Mouse (Mus musculus) megakaryocyte, adult 5-6 weeks (primary cell): Measurements from ENCODE around the gene Tbx20. TPM values are rescaled to one million over a fixed set of nuclear protein-coding genes. Genes with fewer than 3 reads are reported as not detected.

ENCODE experiments used
- ATAC-seq: 2 replicates; pipeline ENCODE4 v1.8.0; 2016; ENCODE audit warnings: mild to moderate bottlenecking, inconsistent platforms; ENCODE audit not compliant: poor library complexity, severe bottlenecking
- total RNA-seq, 2 experiments: library from RNA; stranded (forward) in 1 of 2; stranded (reverse) in 1 of 2; fragments of 153-499, 151-499 nt in 1 of 2; fragments of 221-1000, 200-1000 nt in 1 of 2; gene quantifications; 2 replicates each; pipeline versions ENCODE4 v1.2.3 to v1.2.4; 2015 to 2017

Tbx20 gene
- total RNA-seq (2015) (not detected in 2 replicates), total RNA-seq (2017) (not detected in 2 replicates)

DNA sequence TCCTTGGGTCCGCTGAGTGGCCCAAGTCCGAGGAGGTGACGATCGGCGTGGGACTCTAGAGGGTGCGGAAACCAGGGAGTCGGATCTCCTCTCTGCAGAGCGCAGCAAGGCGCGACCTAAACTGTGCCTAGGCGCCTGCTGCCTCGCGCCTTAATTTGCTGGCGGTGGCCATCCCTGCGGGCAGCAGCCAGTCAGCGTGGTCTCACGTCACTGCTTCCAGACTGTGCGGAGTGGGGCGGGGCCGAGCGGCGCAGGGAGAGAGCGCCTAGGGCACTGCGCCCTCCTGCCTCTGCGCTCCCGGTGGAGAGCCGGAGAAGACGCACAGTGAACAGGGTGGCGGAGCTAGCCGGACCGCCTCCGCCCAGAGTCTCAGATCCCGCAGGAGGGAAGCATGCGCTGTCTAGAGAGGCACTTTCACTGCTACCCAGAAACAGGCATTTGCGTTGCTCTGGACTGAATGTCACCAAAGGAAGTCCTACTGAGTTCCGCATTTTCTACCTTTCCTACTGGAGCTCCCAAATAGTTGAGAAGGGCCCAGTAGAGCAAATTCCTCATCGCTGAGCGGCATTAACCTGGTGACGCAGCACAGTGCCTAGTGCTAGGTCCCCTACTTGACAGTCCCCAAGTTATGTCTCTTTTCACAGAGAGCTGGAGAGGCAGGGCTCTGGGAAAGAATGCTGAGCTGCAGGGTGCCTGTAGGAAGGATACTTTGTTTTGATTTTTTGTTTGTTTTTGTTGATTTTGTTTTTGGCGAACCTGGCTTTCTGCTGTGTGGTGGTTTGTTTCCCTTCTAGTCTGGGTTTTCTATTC lies at the start of gene Tbx20:
TSS of gene Tbx20 (minus strand) at position 144 of the 810 bp plus-strand sequence.
- no peak for ATAC-seq

DNA sequence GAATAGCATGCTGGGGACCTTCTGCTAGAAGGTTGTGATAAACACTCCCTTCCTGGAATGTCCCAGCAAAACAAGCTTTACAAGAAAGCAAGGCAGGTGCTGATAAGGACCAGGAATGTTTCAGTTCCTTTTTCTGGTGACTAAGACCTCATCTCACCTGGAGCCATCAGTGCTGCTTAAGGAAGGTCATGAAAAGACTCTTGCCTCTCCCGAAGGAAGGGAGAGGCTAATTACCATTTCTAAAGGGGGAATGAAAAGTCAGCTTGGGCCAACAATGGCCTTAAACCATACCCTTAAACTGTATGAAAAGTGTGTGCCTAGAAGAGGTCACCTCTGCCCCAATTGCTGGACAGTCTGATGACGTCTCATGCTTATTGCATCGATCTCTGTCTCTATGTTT lies 44.4 kb upstream of the Tbx20 start:
- ATAC-seq: no peak

DNA sequence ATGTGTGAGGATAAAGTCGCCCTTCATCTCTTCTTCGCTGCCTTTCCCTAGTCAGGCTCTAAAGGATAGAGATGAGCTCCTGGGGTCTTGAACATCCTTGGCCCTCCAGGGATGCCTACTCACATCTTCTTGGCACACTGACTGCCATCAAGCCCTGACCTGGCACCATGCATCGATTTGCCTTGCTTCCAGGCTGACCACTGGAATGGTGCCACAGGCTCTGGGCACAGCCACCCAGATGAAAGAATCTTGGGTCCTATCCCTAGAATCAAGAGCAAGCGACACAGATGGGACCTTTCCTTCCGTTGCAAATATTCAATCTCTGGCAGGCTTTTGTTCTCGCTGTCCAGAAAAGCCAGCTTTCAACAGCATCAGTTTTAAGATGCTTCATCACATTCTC lies 38.4 kb upstream of the Tbx20 start:
- ATAC-seq: no peak

DNA sequence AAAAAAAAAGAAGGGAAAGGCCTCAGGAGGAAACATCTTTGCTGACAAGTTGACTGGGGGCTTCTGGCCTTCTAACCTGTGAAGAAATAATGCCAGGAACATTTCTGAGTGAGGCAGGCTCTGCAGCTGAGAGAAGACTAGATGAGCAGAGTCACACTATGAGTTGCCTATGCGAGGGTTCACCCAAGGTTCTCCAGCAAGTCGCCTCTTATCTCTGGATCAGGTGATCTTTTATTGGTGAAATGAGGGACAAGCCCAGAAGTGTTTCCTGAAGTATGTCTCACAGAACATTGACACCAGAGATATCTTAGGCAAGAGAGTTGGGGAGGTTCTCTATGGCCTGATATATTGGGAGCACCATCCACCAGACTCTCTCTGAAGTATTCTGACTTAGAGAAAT lies 18.0 kb upstream of the Tbx20 start:
- no peak for ATAC-seq

DNA sequence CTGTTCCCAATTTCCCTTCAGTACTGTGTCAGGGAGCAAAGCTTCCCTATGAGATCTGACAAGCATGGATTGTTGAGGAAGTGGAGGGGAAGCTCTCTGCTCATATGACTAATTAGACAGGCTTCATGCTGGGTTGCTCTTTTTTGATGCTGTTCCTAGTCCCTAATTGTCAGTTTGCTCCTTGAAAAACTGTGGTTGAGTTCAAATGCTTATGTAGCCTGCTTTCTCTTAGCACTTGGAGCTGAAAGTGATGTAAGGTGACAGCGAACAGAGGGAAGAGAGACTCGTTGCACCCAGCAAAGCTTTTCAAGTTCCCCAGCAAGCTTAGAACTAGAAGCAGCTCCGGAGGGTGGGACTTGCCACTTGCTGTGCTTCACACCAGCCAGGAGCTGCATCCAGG lies 15.3 kb upstream of the Tbx20 start:
- ATAC-seq: no peak

DNA sequence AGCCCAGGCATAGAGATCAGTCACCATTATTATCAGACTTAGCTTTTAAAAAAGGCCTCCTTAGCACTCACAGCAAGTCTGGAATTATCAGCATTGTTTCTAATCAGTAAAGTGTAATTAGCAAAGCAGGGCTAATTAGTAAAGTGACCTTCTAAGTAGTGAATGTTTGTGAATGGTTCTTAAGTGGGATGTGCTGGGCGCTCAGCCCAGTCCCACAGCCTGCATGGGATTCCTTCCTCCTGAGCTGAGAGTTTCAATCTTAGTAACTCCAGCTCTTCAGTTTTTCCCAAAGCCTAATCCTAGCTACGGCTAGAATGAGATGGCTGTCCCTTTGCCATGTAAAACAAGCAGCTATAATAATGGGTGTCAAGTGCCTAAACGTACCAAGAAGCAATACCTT lies 8.2 kb upstream of the Tbx20 start:
- no peak for ATAC-seq

DNA sequence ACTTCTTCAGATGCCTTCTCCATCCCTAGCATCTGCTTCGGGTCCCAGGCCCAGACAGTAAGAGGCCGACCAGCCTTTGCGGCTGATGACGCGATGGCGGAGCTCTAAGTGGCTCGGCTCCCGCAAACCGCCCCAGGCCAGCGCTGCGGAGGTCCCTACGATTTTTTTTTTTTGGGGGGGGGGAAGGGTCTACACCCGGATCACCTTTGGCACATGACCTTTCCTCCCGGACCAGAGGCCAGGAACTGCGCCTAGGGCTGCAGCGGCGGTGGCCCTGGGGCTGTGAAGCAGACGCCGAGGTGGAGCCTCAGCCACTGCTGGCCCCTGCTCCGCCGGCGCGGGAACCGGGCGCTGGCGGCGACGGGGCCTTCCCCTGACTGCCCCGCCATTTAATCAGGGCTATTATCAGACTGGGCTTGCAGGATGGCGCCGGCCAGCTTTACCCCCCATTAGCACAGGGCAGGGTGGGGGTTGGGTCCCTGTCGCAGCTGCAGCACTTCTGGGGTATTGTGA lies 6.9 kb upstream of the Tbx20 start:
- ATAC-seq: no peak

DNA sequence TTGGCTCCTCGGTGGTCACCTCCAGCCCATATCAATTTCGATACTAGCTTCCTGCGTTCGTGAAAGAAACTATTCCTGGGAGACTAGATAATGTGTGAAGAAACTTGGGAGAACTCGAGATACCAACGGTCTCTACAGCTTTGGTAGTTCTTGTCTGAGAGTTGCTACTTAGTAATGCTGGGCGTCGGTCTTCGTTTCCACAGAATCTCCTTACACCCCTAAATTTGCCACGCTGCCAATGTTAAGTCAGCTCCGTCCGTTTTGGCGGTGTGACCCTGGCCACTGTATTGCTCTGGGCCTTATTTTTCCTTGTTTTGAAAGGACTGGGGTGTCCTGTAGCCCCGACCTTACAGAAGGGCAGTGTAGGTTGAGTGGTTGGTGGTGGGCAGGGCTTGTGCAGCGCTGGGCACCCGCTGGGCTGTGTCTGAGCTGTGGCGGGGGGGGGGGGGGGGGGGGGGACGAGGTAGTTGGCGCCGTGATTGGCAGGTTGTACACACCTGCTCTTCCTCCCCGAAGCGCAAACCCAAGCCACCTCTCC lies 6.4 kb upstream of the Tbx20 start:
- no peak for ATAC-seq

DNA sequence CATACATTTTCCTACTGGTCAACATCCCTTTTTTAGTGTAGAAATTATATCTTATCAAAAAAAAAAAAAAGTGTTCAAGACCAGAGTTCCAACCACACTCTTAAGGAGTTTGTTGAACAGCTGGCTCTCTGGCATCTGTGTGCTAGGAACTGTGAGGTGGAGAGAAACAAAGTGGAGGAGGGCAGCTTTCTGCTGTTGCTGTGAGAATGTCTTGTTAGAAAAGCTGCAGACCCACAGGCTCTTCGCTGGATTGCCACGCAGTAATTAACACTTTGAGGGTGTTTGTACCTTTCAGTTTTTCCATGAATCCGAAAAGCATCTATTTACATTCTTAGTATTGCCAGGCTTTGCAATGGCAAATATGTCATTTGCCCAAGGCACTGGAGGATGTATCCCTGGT lies 5.9 kb upstream of the Tbx20 start:
- ATAC-seq: no peak

DNA sequence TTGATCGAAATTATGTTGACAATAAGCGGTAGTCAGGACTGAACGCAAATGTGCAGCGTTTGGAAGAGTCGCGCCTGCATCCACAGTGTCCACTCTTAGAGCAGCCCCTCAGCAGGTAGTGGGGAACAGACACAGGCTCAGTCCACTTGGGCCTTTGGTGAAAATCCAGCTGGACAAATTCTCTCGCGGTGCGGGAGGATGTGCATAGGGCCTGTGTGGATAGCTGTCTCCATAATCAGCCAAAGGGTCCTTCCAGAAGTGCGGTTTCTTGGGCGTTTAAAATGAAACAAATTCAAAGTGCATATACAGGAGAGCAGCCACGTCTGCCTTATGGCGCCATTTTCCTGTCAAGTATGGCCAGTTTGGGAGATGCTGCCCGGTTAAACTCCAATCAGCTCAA lies 4.5 kb upstream of the Tbx20 start:
- ATAC-seq: no peak

DNA sequence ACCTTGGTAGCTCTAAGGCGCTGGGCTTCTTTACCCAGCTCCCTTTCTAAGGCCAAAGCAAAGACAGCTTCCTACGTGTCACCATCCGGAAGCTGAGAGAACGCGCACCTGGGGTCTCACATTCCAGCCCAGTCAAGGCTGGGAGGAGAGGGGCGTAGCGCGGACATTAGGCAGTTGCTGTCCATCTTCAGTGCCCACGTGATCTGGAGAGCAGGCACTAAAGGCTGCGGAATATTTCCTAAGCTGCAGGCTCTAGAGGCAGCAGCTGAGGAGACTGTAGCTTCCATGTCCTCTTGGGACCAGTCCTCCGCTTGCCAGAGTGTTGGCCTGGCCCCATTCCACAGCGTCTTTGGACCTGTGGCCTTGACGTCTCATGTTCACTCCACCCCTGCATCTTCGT lies 3.9 kb upstream of the Tbx20 start:
- ATAC-seq: no peak

DNA sequence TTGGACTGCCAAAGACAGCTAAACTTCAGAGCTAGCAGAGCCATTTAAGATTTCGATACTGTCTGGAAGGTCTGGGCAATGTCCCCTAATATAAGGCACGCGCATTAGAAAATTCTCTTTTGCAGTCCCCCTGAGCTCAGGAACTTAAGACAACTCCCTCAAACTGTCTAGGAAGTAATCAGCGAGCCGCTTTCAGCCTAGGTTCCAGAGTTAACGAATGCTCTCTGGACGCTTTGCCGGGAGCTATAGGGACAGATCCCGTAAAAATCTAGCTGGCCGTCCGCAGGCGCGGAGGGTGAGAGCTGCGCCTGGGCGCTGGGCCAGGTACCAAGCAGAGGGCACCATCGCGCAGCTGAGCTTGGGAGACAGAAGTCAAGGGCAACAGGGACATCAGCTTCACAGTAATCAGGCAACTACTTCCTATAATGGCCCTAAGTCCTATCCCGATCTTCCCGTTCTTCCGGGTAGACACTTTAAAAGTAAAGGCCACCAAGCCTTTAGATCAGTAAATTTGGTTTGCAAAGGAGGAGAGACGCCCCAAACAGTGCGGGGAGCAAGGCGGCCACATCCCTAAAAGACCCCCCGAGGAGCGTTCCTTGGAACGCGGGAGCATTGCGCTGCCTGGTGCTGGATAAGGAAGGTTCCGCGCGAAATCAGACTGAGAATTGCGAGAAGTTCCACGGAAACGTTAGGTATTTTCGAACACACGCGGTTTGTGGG lies 3.2 kb upstream of the Tbx20 start:
- no peak for ATAC-seq

DNA sequence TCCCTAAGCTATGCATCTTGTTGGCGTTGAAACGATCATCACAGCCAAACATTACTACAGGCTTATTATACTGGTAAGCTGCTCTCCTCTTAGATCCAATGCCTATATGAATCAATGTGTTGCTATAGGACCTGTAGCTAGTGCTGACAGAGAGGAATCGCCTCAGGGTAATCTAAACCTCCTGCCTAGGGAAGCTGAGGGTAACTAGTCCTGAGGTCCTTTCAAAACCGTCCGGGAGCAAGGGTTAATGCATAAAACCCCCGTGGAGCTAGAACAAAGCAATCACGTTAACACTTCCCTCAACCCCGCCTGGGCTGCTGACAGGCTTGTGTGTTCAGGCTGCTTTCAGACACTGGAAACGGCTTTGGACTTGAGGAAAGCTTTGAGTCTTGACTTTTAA lies 2.4 kb upstream of the Tbx20 start:
- ATAC-seq: no peak

DNA sequence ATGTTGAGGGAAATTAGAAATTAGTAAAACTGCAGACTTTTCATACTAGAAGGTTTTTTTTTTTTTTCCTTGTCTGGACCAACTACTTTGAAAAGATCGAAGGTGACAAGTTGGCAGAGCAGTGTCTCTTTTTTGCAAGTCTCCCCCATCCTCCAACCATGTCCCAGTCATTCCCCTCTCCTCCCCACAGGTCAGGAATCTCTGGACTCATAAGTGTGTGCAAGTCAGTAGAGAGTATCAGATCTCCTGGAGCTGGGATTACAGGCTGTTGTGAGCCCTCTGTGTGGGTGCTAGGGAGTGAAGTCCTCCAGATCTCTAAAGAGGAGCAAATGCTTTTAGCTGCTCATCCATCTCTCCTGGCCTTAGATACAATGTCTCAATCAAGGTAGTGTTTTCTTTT lies 1.5 kb upstream of the Tbx20 start:
- no peak for ATAC-seq

DNA sequence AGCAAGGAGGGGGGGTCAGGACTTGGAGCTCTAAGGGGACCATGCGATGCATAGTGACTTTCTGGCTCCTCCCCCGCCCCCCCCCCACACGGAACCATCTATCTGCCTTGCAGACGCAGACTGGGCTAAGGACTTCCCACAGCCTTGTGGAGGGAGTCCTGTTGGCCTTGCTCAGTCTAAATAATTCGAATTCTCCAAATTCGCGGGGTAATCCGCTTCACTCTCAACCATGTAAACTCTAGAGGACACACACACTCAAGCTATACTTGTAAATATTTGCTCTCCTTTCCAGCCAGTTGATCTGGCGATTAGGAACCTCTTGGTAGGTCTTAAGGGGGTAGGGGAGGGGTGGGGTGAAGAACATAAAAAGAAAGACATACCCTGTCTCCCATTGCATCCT lies 898 bp upstream of the Tbx20 start:
- no peak for ATAC-seq

DNA sequence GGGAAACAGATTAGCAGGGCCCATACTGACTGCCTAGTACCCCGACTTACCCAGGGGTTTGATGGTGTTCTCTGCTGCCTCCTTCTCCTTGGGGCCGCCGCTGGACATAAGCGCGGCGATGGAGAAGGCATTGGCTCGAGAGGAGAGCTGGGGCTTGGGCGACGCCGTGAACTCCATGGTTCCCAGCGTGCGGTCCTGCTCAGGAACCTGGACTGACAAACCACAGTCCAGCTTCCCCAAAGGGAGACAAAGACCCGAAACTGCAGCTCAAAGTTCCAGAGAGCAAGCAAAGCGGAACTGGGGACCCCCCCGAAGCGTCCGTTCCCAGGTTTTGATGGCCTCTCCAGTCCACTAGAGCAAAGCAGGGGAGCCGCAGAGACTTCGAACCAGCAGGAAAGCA lies 434 bp downstream of the Tbx20 start:
- ATAC-seq: no peak

DNA sequence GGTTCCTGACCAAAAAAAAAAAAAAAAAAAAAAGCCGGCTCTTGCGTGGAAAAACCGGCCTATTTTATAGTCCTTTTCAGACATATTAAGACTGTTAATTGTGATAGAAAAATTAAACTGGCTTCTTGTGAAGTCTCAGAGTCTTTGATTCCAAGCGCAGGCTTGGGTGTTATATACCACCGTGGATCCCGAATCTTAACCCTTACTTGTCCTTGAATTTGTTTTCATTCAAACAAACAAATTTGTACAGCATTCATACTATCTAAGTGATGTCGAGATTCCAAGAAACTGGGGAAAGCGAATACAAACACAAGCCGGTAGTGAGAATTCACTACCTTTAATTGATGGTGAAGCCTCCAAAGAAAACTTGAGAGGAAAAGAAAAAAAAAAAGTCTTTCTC lies 932 bp downstream of the Tbx20 start:
- ATAC-seq: no peak

DNA sequence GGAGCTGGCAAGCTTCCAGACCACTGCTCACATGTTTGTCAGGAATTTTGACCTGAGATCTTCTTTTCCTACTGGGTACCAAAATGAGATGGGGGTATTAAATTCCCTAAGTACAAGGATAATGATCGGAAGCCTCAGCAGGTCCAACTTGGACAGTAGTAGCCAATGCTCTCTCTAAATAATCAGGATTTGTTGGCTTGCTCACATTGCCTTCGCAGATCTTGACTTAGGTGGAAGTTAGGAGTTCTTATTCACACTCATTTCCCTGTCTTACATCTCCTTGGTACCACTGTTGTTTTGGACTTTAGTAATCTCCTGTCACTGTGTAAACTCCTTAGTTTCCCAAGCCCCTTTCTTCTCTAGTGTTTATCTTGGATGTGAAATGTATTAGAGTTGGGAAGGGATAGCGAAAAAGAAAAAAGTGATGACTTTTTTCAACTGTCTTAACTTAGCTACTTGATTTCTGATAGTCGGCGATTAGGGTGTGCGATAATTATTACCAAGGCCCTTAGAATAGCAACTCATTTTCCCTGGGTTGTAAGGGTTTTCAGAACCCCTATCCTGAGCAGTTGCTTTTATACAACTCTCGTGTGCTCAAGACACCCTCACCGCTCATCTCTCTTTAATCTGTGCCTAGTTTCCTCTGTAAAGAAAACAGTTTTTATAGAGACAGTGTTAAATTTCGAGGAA lies 1.5 kb downstream of the Tbx20 start:
- ATAC-seq: no peak

DNA sequence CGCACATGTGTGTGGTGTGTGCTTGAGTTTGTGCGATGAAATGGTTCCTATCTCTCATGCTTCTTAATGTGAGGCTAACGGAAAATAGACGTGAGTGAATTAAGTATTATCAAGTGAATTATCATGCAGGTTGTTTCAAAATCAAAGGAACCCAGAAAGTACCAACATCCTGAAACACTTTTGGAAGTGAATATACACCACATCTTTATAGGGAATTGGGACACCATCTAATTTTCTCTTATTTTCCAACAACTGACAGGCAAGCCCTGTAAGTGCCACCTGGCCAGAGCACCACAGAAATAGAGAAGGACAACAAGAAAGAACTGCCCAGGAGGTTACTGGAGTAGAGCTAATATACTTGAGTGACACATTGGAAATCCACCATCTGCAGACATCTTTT lies 2.4 kb downstream of the Tbx20 start:
- ATAC-seq: no peak

DNA sequence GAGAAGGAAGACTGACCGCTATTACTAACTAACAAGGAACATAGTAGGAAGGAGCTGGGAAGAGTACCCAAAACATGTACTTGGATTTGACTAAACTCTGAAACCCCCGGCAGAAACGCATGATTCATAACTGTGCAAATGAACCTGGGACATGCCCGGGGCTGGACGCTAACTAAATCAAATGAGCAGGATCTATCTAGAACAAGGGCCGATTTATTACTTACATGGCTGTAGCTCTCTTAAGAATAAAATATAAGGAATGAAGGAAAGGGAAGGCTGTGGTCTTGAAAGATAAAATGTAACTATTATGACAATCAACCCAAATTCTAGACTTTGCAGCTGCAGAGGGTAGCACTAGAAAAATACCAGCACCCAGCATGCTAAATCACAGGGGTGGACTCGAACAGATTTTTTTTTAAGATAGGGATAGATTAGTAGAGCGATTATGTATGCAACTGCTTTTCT lies 3.1 kb downstream of the Tbx20 start:
- no peak for ATAC-seq
